Mouse (Mus musculus) layer of hippocampus, postnatal 36 days (tissue): ENCODE measurements at regions not wholly inside any gene's neighbourhood (a gene's known extent, or its start where the extent isn't known, plus 50 kb on each side); places are given as distances from the start of the nearest gene placed in this dataset.

Experiments
- DNase-seq, 2 experiments: peaks; one replicate each; pipeline ENCODE4 v3.0.0; 2022

- DNase-seq = no peak
Observed at GRCm38 (mm10) chr17:64915025-64915424, 79.2 kb upstream of the 4930583I09Rik start.

DNA sequence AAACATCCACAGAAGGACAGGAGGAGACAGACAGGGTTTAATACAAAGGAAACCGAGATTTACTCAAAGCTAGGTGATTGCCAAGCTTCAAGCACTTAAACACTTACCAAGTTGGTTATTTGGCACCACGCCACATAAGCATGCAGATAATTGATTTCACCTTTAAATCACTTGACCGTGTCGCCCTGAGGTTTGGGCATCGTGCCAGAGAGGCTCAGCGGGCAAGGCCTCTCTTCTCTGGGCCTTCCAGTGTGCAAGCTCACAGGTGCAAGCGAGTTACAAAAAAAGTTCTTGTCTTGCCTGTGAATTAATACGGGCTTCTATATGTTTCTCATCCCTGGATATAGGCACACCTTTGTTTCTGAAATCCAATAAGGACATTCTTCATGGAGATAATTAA lies 78.4 kb upstream of the 4930583I09Rik start:
- no peak for DNase-seq

DNA sequence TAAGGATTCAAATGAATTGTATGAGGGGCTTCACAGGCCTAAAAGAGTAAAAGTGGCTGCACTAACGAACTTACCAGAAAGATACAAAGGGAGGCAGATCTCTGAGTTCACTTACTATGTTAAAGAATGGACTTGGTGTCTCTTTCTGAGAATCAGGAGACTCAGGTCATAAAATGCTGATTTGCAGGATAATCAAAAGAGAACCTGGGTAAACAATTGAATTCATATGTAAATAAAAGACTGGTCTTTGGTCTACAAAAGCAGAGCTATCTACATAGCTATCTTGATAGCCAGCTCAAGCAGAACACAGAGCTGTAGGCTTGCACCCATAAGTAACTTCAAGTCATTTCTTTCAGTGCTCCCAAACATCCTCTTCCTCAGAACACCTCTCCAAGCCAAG lies 72.8 kb upstream of the 4930583I09Rik start:
- DNase-seq = no peak

DNA sequence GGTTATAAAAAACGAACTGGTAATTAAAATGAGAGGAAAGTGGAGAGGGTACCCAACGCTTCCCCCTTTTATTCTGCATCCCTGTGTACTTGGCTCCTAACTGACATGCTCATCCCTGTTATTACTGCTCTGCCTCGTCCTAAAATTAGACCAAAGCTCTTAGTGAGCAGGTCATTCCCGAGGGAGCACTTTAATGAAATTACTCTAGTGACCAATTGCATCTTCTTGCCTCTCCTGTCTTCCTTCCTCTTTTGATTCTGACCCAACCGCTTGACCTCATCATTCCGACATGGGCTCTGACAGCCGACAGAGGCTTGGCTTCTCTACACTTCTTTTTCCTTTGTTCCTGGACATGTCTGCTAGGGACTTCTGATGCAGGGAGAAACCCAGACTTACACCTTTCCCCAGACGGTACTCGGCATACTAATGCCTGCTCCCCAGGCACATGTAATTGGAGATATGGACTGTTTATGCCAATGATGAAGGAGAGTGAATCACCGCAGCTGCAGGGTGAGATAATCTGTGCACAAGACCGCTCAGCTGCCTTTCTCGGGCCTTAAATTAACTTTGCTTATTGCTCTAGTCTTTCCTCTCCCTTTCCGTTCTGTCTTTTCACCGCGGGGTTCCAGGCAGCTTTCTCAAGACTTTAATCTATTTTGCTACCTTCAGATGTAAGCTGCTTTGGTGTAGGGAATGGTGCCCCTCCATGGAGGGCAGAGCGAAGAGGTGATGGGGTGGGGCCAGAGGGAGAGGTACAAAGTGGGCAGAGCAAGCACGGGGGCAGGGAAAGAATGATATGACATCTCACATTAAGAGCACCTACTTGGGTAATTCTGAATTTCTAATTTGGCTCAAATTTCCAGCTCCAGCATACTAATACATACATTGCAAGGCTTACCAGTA lies 66.1 kb upstream of the 4930583I09Rik start:
- no peak for DNase-seq

DNA sequence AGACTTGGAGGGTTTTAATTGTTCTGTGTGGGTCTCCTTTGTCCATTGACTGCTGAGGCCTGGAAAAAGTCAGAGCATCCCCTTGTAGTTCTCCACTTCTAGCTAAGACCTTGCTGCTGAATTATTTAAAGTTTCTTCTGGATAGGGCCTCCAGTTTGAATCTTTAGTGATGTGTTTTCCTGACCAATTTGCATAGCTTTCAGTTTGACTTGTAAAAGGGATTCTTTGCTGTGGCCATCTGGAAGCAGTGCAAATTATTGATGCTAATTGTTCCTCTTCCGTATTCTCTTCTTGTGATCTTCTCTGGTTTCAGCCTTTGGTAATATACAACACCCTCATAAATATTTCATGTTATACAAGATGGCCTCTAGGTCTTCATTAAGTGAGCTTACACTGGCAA lies 61.6 kb upstream of the 4930583I09Rik start:
- DNase-seq = no peak

DNA sequence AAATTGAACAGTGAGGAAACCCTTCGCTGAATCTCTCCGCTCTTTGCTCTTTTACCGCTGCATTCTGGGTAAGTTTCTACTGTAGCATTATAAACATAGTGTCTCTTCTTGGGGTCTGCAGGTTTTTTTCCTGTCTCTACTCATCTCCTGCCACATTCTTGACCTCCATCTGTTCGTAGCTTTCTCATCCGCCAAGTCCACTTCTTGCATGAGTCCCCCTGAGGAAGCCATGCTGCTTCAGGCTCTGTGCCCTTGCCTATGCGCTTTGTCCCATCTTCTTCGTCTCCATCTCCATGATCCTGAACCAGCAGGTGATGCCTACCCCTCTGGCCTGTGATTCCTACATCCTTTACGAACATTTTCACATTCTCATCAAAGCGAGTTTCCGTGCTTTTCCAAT lies 60.0 kb upstream of the 4930583I09Rik start:
- no peak for DNase-seq

- DNase-seq = no peak
Observed at GRCm38 (mm10) chr17:64895466-64895865, 59.6 kb upstream of the 4930583I09Rik start.

DNA sequence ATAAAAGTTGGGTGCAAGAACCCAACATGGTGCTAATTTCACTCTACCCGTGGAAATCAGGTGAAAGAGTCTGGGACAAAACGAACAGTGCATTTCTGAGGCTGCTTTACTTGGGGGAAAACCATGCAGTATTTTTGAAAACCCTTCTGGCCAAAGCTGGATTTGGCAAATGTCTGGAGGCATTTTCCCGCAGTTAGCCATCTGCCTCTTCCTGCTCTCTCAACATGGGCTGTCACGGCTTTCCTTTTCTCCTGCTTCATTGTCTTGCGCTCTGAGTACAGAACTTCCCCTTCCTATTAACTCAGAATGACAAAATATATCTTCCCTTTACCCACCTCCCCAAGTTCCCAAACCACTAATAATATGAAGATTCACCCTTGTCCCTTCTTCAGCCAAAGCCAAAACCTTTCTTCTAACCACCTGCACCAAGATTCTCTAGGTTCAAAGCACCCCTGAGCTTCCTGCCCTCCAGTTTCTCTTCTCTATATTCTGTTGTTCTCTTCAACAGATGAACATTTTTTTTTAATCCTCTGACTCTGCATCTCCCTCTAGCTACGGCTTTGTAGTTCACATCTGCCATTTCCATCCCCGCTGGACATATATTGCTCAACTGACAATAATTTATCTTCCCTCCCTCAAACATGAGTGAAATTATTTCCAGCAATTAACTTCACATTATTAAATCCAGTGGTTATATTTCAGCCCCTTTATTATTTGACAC lies 57.5 kb upstream of the 4930583I09Rik start:
- DNase-seq = no peak
